Mouse (Mus musculus) G1E-ER4 (cell line): ENCODE data around the gene Sec14l1. TPM values are rescaled to one million over a fixed set of nuclear protein-coding genes. Genes with fewer than 3 reads are reported as not detected.

Experiments used
- GATA1 ChIP-seq: IDR thresholded peaks from one replicate; pipeline ENCODE4 v1.8.0; 2012; ENCODE audit warnings: low read length, inconsistent platforms
- polyA plus RNA-seq: library from polyadenylated mRNA; stranded (reverse); fragments of >175 nt; gene quantifications from 2 replicates; pipeline ENCODE4 v1.2.3, GENCODE M21; 2012

Sec14l1 gene
- polyA plus RNA-seq, 1 experiment = 66.2 TPM

GRCm38 (mm10) chr11:117115346-117116219 lies 615 bp downstream of the Sec14l1 start:
- TF ChIP-seq GATA1 = no peak

- TF ChIP-seq GATA1 = no peak
These were observed 1.7 kb downstream of the Sec14l1 start for GRCm38 (mm10) chr11:117116350-117117303.

- no peak for TF ChIP-seq GATA1
These were observed 2.4 kb downstream of the Sec14l1 start for GRCm38 (mm10) chr11:117117321-117117720.

- no peak for TF ChIP-seq GATA1
These were observed 2.8 kb downstream of the Sec14l1 start for GRCm38 (mm10) chr11:117117791-117118190.

GRCm38 (mm10) chr11:117118248-117118647 lies 3.3 kb downstream of the Sec14l1 start:
- TF ChIP-seq GATA1 = no peak

- no peak for TF ChIP-seq GATA1
These were observed 3.9 kb downstream of the Sec14l1 start for GRCm38 (mm10) chr11:117118721-117119321.

GRCm38 (mm10) chr11:117119723-117120122 lies 4.8 kb downstream of the Sec14l1 start:
- TF ChIP-seq GATA1 = no peak

- no peak for TF ChIP-seq GATA1
These were observed 5.6 kb downstream of the Sec14l1 start for GRCm38 (mm10) chr11:117120285-117121163.

GRCm38 (mm10) chr11:117121164-117121535 lies 6.2 kb downstream of the Sec14l1 start:
- TF ChIP-seq GATA1 = no peak

- TF ChIP-seq GATA1 = no peak
These were observed 7.0 kb downstream of the Sec14l1 start for GRCm38 (mm10) chr11:117121954-117122353.

GRCm38 (mm10) chr11:117123418-117124085 lies 8.6 kb downstream of the Sec14l1 start:
- TF ChIP-seq GATA1 = no peak

- no peak for TF ChIP-seq GATA1
These were observed 9.6 kb downstream of the Sec14l1 start for GRCm38 (mm10) chr11:117124539-117124938.

GRCm38 (mm10) chr11:117127250-117127837 lies 12.4 kb downstream of the Sec14l1 start:
- no peak for TF ChIP-seq GATA1
